Mouse (Mus musculus) lung, postnatal 25 days (tissue): Measurements from ENCODE around the gene Corin.

ENCODE experiments used
- DNase-seq: peaks from one replicate; pipeline ENCODE4 v3.0.0; 2022; ENCODE audit warnings: low spot score

The Corin gene

DNA sequence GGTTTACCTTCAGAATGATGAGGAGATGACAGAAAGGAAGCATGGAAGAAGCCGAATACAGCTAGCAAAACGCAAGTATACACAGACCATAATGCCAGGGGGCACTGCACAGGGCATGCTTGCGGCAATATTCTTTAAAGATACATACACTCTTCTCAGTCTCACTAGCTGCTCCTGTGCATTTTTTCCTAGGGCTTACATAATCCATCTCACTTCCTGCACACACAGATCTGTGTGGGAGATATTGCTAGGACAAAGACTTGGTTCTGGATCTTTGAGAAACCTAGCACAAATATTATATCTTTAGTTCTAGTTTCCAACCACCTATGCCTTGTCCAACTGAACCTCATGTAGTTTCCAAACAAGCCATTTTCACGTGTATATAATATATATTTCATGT, 189.0 kb downstream of the Corin start:
- no peak for DNase-seq

DNA sequence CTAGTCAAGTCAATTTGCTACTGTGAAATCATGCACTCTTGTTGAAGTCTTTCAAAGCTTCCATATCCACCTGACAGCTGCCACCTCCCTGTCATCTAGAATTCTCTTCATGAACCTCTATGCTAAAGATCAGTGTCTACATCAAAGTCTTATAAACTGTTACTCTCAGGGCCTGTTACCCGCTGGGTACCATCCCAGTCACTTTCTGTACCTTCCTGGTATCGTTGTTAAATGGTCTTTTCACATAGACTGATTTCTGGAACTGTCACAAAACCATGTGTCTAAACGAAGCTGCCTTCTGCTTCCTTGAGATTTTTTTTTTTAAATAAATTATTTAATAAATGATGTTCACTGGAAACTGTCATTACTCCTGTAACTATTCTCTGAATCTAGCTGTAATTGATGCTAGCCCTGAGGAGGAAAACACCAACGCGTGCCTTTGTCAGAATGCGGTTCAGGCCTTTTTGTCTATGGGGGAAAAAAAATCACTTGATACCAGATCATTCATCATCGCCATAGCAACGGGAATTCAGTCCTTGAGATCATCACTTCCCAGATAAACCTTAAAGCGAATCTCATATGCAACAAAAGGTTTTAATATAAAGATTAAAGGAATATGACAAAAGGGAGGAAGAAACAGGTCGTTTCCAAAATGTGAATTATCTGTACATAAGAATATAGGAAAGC, 205.7 kb downstream of the Corin start:
- DNase-seq, result no peak

DNA sequence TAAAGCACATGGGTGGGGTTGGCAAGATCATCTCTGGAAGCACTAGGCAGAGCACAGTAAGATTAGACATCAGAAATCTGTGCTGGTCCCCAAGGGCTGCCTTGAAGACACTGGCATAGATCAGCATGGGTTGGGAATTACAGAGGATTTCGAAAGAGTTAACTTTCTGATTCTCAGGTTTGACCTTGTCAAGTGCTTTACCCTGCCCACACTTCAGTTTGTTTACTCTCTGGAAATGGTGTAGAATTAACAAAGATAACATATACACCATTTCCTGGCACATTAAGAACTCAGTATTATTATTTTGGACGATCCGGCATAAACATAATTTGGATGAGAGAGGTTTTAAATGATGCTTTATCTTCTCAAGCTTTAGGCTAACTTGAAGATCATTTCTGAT, 219.2 kb downstream of the Corin start:
- no peak for DNase-seq

DNA sequence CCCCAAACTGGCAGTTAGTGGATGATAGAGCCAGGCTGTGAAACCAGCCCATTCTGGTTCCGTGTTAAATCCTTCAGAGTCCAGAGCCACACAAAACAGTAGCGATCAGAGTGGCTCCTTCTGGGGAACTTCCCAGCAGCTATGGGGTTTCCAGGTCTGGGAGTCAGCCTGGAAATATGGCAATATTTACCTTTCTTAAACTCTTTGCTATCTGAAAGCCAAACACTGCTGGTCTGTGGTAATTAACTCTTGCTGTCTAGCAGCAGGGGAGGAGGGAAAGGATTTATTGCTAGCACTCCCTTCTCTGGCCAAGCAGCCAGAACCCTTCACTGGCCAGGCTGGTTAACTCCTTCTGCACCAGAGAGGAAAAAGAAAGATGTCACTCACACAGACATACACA, 221.4 kb downstream of the Corin start:
- no peak for DNase-seq

DNA sequence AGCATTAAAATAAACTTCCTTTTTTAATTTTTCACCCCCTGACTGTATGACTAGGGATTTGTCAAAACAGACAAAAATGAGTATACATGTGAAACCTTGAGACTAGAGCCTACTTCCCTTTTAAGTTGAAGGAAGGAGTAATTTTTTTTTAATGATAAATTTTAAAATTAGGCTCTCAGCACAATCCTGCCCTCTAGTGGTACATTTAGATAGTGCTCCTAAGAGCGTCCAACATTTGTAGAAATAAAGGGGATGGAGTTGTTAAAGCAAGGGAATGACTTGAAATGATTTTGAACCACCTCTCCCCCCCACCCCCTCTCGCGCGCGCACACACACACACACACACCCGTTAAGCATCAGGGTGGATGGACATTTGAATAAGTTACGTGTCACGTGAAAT, 234.6 kb downstream of the Corin start:
- DNase-seq, result peak; percentile 47

DNA sequence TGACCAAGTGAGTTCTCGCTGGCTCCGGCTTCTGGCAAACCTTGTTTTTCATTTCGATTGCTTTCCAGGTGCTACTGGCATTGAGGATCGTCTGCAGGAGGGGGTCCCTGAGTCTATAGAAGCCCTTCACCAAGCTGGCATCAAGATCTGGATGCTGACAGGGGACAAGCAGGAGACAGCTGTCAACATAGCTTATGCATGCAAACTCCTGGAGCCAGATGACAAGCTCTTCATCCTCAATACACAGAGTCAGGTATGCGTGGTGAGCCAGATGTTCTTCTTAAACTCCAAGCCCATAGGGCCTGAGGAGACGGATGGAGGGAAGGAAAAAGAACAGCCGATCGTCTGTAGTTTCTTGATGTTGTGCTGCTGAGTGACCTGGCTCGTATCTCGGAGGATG, 235.1 kb downstream of the Corin start:
- DNase-seq, result no peak

DNA sequence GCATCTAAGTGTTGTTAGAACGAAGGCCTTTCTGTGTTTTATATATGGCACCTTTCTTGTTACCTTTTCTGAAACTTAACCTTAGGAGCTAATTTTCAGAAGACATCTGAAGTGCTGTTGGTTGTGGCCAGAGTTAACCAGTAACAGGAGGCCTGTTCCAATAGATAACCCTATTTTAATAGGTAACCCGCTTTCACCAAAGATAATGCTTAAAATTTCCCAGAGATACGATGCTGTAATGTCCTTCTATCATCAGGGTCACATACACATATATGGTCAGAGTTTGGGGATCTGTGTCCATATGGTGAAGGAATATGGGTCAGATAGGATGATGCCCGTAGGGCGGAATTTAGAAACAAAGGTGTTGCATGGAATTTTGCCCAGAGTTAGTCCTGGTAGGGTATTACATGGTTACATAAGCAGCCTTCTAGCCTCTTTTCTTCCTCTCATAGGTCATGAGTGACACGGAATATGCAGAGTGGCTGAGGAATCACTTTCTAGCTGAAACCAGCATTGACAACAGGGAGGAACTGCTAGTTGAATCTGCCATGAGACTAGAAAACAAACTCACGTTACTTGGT, 237.2 kb downstream of the Corin start:
- no peak for DNase-seq

DNA sequence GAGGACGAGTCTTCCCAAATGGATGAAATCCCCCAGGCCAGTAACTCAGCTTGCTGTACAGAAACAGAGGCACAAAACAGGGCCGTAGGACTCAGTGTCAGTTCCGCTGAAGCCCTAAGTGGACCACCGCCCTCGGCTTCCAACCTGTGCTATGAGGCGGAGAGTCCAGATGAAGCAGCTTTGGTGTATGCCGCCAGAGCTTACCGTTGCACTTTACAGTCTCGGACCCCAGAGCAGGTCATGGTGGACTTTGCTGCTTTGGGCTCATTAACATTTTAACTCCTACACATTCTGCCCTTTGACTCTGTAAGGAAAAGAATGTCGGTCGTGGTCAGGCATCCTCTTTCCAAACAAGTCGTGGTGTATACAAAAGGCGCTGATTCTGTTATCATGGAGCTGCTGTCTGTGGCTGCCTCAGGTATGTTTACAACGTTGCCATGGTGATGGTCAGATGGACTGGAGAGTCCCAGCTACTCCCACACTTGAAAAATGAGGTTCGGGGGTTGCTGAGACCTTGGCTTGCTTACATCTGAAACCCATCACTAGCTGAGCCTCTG, 240.0 kb downstream of the Corin start:
- no peak for DNase-seq

DNA sequence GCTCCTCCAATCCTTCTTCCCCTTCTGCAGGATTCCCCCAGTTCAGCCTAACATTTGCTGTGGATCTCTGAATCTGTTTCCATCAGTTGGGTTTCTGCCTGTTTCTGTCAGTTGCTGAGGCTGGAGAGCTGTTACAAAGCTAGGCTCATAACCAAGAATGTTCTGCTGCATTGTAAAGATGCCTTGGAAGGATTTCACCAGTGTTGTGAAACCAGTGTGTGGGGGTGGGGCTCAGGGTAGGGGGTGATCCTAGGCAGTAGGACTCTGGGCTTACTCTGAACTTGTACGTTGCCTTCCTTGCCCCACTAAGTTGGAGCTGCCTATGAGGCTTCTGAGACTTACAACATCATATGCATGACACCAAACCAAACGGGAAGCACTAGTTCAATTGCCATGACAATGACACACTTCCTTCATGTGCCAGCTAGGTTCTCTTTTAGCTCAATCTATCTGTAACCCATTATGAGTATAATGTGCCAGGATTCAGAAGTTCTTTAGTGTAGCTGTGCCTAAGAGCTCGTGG, 242.4 kb downstream of the Corin start:
- DNase-seq, result no peak

DNA sequence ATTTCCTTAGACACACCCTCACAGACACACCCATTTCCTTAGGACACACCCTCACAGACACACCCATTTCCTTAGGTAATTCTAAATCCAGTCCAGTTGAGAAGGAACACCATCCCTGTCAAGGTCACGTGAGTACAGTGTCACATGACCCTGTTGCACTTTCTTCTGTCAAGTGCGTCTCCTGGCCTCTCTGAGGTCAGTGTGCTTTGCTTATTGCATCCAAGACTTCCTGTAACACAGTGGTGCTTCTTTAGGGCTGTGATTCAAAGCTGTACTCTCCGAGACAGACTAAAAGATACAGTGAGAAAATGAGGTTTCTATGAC, 245.0 kb downstream of the Corin start:
- no peak for DNase-seq

DNA sequence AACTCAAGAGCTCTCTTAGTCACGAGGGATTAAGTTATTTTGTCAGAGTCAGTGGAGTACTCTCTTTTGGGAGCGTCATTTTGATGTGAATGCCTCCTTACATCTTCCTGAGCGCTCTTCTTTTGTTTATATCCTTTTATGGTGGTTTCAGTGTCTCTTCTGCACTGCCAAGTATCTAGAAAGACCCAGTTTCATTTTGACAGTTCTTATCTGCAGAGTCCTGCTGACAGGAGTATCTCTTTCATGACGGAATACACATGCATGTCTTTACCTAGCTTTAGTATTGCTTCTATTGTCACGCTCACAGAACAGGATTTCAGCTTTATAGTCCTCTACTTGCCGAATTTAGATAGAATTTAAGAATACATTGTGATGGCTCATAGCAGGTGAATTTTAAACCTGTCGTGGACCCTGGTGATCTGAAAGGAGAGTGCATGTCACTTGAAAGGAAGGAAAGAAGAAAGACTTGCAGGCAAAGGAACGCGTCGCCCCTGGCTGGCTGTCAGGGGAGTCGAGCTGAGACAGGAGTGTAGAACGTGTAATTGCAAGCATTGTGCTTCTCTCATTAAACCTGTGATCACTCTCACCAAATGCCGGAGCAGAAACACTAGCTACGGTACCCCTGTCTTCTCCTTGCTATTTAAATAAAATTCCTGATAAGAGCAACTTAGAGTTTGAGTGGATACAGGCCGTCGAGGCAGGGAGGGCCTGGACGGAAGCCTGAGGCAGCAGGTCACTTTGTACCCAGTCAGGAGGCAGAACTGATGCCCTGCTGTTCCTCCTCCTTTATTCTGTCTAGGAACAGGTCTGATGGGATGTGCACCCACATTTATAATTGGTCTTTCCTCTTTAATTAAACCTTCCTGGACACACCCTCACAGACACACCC, 245.6 kb downstream of the Corin start:
- no peak for DNase-seq

DNA sequence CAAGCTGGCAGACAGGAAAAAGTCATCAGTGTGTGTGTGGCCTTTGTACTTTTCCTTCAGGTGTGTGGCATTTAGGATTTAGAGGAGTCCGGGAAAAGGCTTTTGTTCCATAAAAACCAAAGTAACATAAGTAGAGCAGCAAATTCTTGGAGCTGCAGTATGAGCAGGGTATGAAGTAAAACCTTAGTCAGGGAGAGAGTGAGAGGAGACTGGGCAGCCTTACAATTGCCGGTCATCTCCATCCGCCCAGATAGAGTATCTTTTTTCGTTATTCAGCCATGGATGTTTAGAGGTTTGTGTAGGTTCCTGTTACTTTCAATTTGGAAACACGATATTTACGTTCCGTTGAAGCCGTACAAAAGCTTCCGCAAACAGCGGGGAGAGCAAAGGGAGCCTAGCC, 247.2 kb downstream of the Corin start:
- DNase-seq, result no peak

DNA sequence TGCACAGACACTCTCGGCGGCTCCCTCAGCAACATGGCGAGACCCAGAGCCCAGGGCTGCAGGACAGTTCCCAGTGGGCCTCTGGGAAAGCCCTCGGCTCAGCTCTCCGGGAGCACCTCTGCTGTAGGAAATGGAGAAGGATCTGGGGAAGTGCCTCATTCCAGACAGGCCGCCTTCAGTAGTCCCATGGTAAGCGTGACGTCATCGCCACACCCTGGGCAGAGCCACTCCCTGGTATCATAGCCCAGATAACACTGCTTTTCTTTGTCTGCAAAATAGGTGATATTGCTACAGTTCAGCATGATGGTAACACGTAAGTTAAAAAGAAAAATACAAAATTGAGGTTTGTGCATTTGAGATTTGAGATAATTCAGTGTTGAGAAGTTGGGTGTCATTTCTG, 249.3 kb downstream of the Corin start:
- DNase-seq, result no peak

DNA sequence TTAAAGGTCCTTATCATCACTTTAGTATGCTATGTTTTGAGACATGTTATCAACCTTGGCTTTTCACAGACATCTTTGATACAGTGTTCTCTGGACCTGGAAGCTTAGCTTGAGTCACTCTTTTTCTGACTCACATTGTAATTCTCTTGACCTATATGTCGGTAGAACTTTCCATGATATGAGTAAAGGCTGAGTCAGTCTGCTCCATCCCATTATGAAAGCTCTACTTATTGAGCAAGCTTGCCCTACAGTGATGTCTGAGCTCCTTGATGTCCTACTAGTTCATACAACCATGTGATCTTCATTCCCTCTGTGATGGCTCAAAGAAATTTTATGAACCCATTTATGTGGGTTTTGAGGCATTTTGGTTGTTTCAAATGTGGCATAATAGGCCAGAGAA, 254.1 kb downstream of the Corin start:
- no peak for DNase-seq
